Comparison of ENCODE assay signal across 14 mouse cellular contexts in genomic region chr4:148435106-148435505, GRCm38 (mm10). TPM values are rescaled to one million over a fixed set of nuclear protein-coding genes. Genes with fewer than 3 reads are reported as not detected.
DNase-seq lines count a peak whose midpoint lies in the region; ATAC-seq and TF ChIP-seq lines count a peak whose summit lies in the region.
"Had no signal": no experiment of that assay in that cellular context is flagged by ENCODE, and none has a peak within 500 bp of the region (broad histone marks: within the 10 kb centered on the region; RNA-seq: fewer than 3 reads in every experiment).

No protein-coding gene starts in this region.

- no peaks in the 10 kb centered on the region; the same call in 1 of the 2 replicates for H3K36me3 ChIP-seq in hindbrain, postnatal 0 days (ENCODE audit: insufficient read depth, low read length)
- no peaks in the 10 kb centered on the region for H3K36me3 ChIP-seq in hindbrain, embryonic 14.5 days (replicated peaks; ENCODE audit: control insufficient read depth, insufficient read depth)
- no peaks in the 10 kb centered on the region for H3K36me3 ChIP-seq in forebrain, embryonic 16.5 days (ENCODE audit: control insufficient read depth, insufficient read depth)

- no peak for TF ChIP-seq CTCF in hindbrain, postnatal 0 days (IDR thresholded peaks at IDR 0.05; ENCODE audit: low read depth)

- no peaks in the 10 kb centered on the region for H3K4me1 ChIP-seq in hindbrain, postnatal 0 days (ENCODE audit: insufficient read depth, low read length)
- no peaks in the 10 kb centered on the region for H3K4me1 ChIP-seq in hindbrain, embryonic 14.5 days (replicated peaks; ENCODE audit: control insufficient read depth, insufficient read depth, low read length)
- H3K4me1 ChIP-seq in forebrain, embryonic 16.5 days (replicated peaks; ENCODE audit: control insufficient read depth, insufficient read depth, low read length): peaks cover 12% of the 10 kb centered on the region

- no peak overlapping the region for H3K4me3 ChIP-seq in hindbrain, postnatal 0 days (ENCODE audit: low read length)
- H3K4me3 ChIP-seq in hindbrain, embryonic 14.5 days (replicated peaks; ENCODE audit: low read length): no peak overlapping the region
- no peak overlapping the region for H3K4me3 ChIP-seq in forebrain, embryonic 16.5 days (replicated peaks; ENCODE audit: low read length)
- H3K4me3 ChIP-seq: midbrain, embryonic 13.5 days had no signal

- H3K9me3 ChIP-seq in hindbrain, postnatal 0 days (ENCODE audit: low read length): no peaks in the 10 kb centered on the region
- H3K9me3 ChIP-seq in hindbrain, embryonic 14.5 days (ENCODE audit: control insufficient read depth, low read length): no peaks in the 10 kb centered on the region
- no peaks in the 10 kb centered on the region for H3K9me3 ChIP-seq in forebrain, embryonic 16.5 days (ENCODE audit: control insufficient read depth, low read length)
- H3K9me3 ChIP-seq: midbrain, embryonic 13.5 days had no signal

- H3K9ac ChIP-seq in hindbrain, postnatal 0 days (replicated peaks; ENCODE audit: low read length): no peak overlapping the region
- no peak overlapping the region for H3K9ac ChIP-seq in hindbrain, embryonic 14.5 days
- no peak overlapping the region for H3K9ac ChIP-seq in forebrain, embryonic 16.5 days (replicated peaks; ENCODE audit: low read depth, low read length)
- H3K9ac ChIP-seq: liver, postnatal 0 days; midbrain, embryonic 13.5 days had no signal

- peak overlapping the region; percentile 37 for H3K27ac ChIP-seq in hindbrain, postnatal 0 days
- H3K27ac ChIP-seq in hindbrain, embryonic 14.5 days: no peak overlapping the region
- peak overlapping the region; percentile 29; the same call in 1 of the 2 replicates for H3K27ac ChIP-seq in forebrain, embryonic 16.5 days (ENCODE audit: low read length)
- H3K27ac ChIP-seq: midbrain, embryonic 13.5 days had no signal

- ATAC-seq in hindbrain, postnatal 0 days: no peak
- no peak for ATAC-seq in hindbrain, embryonic 14.5 days (ENCODE audit: low FRiP score)
- no peak for ATAC-seq in forebrain, embryonic 16.5 days
- ATAC-seq: liver, postnatal 0 days had no signal

- 68% methylated on average over 3 of the region's 3 CpGs for WGBS in hindbrain, postnatal 0 days
- WGBS in hindbrain, embryonic 14.5 days: 83% methylated on average over 3 of the region's 3 CpGs
- 70% methylated on average over 3 of the region's 3 CpGs for WGBS in forebrain, embryonic 16.5 days

- H3K27me3 ChIP-seq in hindbrain, postnatal 0 days (ENCODE audit: insufficient read depth, low read length): no peaks in the 10 kb centered on the region
- H3K27me3 ChIP-seq in hindbrain, embryonic 14.5 days (ENCODE audit: control insufficient read depth, insufficient read depth, low read length): no peaks in the 10 kb centered on the region
- no peaks in the 10 kb centered on the region for H3K27me3 ChIP-seq in forebrain, embryonic 16.5 days (replicated peaks; ENCODE audit: control insufficient read depth, insufficient read depth, low read length)
- H3K27me3 ChIP-seq: CH12.LX; midbrain, embryonic 13.5 days had no signal

- DNase-seq in adrenal gland, adult 8-10 months: peak; percentile 49
- DNase-seq in adrenal gland, adult 18-20 months (ENCODE audit: low spot score in 2 of 2): no peak
- DNase-seq in hindbrain, postnatal 0 days (ENCODE audit: low spot score): no peak
- no peak for DNase-seq in hindbrain, embryonic 14.5 days (ENCODE audit: low spot score)
- DNase-seq in 3134 (ENCODE audit: extremely low read depth, insufficient read length, low spot score): peak; percentile 63
- no peak for DNase-seq in frontal cortex, postnatal 10 days (ENCODE audit: low spot score in 2 of 2)
- DNase-seq: gastrocnemius, postnatal 36 days; kidney, adult 11 months; liver, postnatal 0 days; lung, postnatal 10 days; thymus, postnatal 25 days had no signal

- no peak overlapping the region for H3K4me2 ChIP-seq in hindbrain, postnatal 0 days (ENCODE audit: low read depth, low read length)
- no peak overlapping the region for H3K4me2 ChIP-seq in hindbrain, embryonic 14.5 days (replicated peaks)
- no peak overlapping the region for H3K4me2 ChIP-seq in forebrain, embryonic 16.5 days (ENCODE audit: low read length)
- H3K4me2 ChIP-seq: midbrain, embryonic 13.5 days had no signal

RNA-seq across cellular contexts. Expression of gene Ubiad1, which starts 9.5 kb away (rescaled TPM):
- 10 to 100 TPM; 17.1 to 20.4 (median 17.8) TPM for total RNA-seq in adrenal gland, adult 8-10 months (2022)
- total RNA-seq in adrenal gland, adult 18-20 months (2021): 10 to 100 TPM; 21.5 to 22.4 TPM
- 22.2 and 25.8 TPM in 2 replicates for total RNA-seq in hindbrain, postnatal 0 days (2014; rRNA removed)
- polyA plus RNA-seq in hindbrain, postnatal 0 days (2015; fragmentation: Nextera tagmentation; extraction: Ambion mirVana): 12.8 and 13.1 TPM in 2 replicates
- polyA plus RNA-seq in hindbrain, embryonic 14.5 days (2014; fragmentation: Nextera tagmentation; extraction: Ambion mirVana): 12.2 and 13.4 TPM in 2 replicates
- polyA plus RNA-seq in forebrain, embryonic 16.5 days (2015; fragmentation: Nextera tagmentation; extraction: Ambion mirVana): 19.4 and 20.4 TPM in 2 replicates

RNA-seq across cellular contexts. Expression of gene Mtor, which starts 13.3 kb away (rescaled TPM):
- total RNA-seq in adrenal gland, adult 8-10 months (2022): 10 to 100 TPM; 74.2 to 82.1 (median 79.3) TPM
- 10 to 100 TPM; 84.3 to 87.9 TPM for total RNA-seq in adrenal gland, adult 18-20 months (2021)
- 56.0 and 58.2 TPM in 2 replicates for total RNA-seq in hindbrain, postnatal 0 days (2014; rRNA removed)
- polyA plus RNA-seq in hindbrain, postnatal 0 days (2015; fragmentation: Nextera tagmentation; extraction: Ambion mirVana): 29.2 and 29.9 TPM in 2 replicates
- 30.2 and 36.1 TPM in 2 replicates for polyA plus RNA-seq in hindbrain, embryonic 14.5 days (2014; fragmentation: Nextera tagmentation; extraction: Ambion mirVana)
- polyA plus RNA-seq in forebrain, embryonic 16.5 days (2015; fragmentation: Nextera tagmentation; extraction: Ambion mirVana): 23.1 and 24.2 TPM in 2 replicates

Comparison
In these comparisons a context has a peak if more than half of its experiments do, and no peak if none do; other contexts are left out.
1. DNase-seq: peak in adrenal gland, adult 8-10 months (single experiment) and 3134 (single experiment); none in adrenal gland, adult 18-20 months (0 of 2), hindbrain, postnatal 0 days (single experiment), hindbrain, embryonic 14.5 days (single experiment) and frontal cortex, postnatal 10 days (0 of 2).